Mouse (Mus musculus): ENCODE data around the gene Krr1. TPM values are rescaled to one million over a fixed set of nuclear protein-coding genes. Genes with fewer than 3 reads are reported as not detected.
A peak's percentile ranks its signal among the peaks of the same experiment; 100 is the strongest.

Gene Krr1
- 49.8 and 51.7 TPM in 2 replicates for total RNA-seq (2017)

DNA sequence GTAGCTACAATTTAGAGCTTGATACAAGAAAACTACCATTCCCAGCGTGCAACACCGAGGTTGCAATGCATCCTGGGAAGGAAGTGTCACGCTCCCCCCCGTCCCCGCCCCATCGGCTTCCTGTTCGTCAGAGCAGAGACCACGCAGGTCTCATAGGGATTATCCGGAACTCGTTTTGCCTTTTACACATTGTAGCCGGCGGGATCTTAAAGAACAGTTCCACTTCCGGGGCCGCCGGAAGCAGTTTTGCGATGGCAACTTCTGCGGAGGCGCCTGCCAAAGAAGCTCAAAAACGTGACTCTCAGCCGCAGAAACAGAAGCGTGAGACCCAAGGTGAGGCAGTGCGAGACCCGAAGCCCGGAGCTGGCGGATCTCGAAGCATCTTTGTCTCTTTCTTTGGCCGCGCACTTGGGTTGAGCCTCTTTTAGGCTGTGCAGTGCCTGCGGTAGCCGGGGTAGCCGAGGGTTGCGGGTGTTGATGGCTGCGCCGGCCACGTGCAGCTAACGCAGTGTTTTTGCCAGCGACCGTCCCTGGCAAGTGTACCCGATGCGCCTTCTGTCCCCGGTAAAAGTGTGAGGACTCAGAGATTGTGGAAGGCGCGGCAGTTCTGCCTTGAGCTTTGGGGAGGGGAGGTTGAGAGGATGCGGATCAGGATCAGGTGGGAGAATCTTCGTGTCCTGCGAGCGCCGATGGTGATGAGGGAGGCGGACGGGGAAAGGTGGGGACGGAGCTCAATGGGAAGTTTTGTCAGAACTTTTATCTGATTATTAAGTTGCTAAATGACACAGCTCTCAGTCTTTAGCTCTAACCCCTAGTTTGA is at the start of gene Krr1:
Gene Krr1, plus strand, starts transcription at position 123 of the 820 bp plus-strand sequence.
- peak; percentile 99 for ATAC-seq (replicated peaks; ENCODE audit: low read depth, poor library complexity, severe bottlenecking)

DNA sequence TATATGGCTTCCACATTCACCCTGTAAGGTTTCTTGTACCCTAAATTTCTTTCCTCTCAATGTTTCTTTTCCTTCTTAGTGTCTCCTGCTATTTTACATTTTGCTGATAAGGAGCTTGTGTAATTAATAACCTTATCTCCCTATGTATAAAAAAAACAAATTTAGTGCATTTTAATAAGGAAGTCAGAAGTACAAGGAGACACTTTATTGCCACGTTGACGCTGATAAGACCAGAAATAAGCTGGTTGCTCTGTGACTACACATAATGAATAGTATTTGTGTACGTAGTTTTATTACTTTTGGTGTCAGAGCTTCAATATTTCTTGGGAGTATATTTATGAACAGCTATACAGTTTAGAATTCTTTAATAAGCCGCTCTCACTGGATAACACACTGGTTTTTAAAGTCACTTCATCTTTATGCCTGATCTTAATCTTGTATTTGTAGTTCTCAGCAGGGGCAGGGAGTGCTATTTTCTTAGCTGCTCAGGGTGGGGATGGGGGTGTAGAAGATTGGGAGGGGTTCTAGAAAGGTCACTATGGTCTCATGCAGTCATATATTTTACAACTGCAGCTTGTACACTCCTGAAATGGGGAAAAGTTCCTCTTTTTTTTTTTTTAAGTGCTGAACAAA is 48.8 kb upstream of the Krr1 start:
- ATAC-seq (replicated peaks; ENCODE audit: low read depth, poor library complexity, severe bottlenecking), result no peak

- peak; percentile 27; the same call in 1 of the 2 replicates for ATAC-seq (replicated peaks; ENCODE audit: low read depth, poor library complexity, severe bottlenecking)
These were observed 48.3 kb upstream of the Krr1 start for GRCm38 (mm10) chr10:111924141-111924540.

DNA sequence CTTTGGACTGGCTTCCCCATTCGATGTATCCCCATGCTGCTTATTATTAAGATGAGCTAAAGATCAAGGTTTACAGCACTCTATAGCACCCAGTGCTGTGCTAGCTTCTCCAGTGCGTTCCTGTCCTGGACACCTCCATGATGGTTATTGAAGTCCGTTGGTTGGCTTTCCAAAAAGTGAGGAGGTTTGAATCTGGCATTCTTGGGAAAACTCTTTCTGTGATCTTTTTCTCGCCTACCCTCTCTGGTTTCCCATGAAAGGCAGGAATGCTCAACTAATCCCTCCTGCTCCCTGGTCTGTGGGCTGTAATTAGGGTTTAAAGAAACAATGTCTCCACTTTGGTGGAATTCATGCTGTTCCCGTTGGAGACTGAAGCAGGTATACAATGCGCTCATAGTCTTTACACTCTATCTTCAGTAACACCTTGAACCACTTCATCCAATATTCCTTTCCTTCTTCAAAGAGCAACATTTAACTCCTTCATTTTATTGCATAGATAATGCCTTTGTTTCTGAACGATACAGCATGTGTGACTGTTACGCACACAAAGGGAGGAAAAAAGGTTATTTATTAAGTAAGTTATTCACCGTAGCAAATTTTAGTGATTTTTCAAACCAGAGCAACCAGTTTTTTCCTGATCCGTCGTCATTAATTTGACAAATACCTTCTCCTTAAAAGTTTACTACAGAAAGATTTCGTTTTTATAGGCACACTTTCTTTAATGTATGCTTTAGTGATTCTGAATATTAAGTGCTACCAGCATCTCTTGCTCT is 47.6 kb upstream of the Krr1 start:
- ATAC-seq (replicated peaks; ENCODE audit: low read depth, poor library complexity, severe bottlenecking), result no peak

DNA sequence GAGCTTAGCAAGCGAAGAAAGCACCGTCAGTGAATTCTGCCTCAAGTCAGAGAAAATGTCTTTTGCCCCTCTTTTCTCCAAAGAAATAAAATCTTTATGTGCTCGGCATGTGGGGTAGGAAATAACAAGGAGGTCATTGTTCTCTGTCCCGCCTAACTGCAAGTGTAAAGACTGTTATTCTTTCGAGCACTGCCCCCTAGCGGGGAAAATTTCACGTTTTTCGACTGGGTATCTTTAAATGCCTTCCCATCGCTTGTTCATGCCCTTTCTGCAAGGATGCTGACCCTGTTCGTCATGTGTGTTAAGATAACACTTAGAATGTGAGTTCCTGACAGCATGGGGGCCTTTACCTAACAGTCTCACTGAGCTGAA is 47.0 kb upstream of the Krr1 start:
- peak; percentile 81 for ATAC-seq (replicated peaks; ENCODE audit: low read depth, poor library complexity, severe bottlenecking)

- no peak for ATAC-seq (replicated peaks; ENCODE audit: low read depth, poor library complexity, severe bottlenecking)
These were observed 39.7 kb upstream of the Krr1 start for GRCm38 (mm10) chr10:111932621-111933345.

DNA sequence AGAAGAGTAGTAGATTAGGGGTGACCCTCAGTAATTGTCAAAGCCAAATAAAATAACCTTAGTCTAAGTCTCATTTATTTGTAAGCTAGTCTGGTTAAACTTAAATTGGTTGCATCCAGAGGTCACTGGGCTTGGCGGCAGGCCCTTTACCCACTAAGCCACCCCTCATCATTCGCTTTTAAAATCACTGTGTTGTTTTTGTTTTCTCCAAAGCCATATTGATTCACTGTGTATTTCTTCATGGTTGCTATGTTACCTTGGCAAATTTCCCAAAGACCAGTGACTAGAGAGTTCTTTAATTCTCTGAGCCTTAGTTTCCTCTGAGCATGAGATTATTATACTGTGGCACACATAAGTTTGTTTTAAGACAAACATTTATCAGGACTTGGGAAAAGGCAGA is 37.3 kb upstream of the Krr1 start:
- no peak for ATAC-seq (replicated peaks; ENCODE audit: low read depth, poor library complexity, severe bottlenecking)

- ATAC-seq (replicated peaks; ENCODE audit: low read depth, poor library complexity, severe bottlenecking), result no peak
These were observed 36.4 kb upstream of the Krr1 start for GRCm38 (mm10) chr10:111936021-111936420.

- ATAC-seq (replicated peaks; ENCODE audit: low read depth, poor library complexity, severe bottlenecking), result peak; percentile 88
These were observed 35.8 kb upstream of the Krr1 start for GRCm38 (mm10) chr10:111936491-111937145.

GRCm38 (mm10) chr10:111937146-111937534 is 35.3 kb upstream of the Krr1 start:
- no peak for ATAC-seq (replicated peaks; ENCODE audit: low read depth, poor library complexity, severe bottlenecking)

DNA sequence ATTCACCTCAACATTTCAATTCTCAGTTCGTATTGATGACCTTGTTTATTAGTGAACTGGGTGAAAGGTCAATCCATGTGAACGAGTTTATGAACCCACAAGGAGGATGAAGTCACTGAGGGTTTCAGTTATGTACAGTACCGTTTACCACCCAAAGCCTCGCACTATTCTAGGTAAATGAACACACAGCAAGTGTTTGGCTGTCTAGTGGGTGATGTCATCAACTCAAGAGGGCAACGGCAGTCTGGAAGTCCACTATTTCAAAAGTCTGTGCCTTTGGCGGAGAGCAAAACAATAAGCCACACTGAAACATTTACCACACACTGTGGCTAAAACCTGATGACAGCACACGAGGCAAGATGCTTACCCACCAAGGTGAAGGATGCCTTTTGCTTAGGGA is 29.4 kb upstream of the Krr1 start:
- no peak for ATAC-seq (replicated peaks; ENCODE audit: low read depth, poor library complexity, severe bottlenecking)

DNA sequence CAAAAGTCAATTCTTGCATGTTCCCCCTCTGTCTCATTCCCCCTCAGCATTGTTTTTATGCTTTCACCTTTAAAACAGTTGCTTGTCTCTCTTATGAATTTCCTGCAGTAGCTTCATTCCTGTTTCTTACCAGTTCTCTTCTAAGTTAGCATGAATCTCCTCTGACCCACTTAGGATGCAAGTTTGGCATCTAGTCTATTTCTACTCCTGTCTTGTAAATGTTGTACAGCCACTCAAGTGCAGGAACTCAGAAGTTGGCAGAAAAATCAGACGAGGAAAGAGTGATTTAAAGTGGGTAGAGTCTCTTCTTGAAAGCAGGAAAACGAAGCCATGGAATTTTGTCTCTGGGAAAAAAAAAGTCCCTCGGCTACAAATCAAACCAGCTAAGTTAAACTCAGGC is 26.9 kb upstream of the Krr1 start:
- ATAC-seq (replicated peaks; ENCODE audit: low read depth, poor library complexity, severe bottlenecking), result no peak

- ATAC-seq (replicated peaks; ENCODE audit: low read depth, poor library complexity, severe bottlenecking), result no peak
These were observed 24.4 kb upstream of the Krr1 start for GRCm38 (mm10) chr10:111948041-111948440.

DNA sequence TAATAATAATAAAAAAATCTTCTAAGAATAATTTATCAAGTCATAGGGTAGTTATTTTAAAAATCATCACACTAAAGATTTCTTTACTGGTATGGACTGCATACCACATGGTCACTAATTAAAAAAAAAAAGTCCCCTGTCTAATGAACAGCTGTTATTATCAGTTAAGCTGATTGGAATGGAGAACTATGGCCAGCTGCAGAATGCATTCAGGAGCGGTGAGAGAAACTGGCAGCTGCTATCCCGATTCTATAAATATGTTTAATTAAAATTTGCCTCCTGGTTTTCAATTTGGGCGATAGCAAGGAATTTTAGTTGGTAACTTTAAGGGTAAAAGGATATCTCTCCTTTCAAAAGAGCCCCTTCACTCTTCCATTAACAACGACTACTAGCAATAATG is 23.5 kb upstream of the Krr1 start:
- ATAC-seq (replicated peaks; ENCODE audit: low read depth, poor library complexity, severe bottlenecking), result no peak

DNA sequence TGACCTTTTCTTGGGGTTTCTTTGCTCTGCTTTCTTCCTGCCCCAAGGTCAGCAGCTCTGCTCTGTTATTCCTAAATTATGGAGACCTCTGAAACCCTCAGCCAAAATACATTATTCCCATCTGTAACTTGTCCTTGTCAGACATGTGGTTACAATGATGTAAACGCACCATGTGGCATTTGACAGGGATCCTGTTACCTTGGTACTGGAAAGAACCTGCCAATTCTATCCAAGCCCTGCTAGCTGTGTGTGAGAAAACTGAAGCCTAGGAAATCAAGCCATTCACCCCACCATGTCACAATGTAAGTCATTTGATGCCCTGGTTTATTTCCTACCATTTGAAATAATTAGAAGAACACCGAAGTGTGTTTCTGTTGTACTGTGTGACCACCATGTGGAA is 16.6 kb upstream of the Krr1 start:
- no peak for ATAC-seq (replicated peaks; ENCODE audit: low read depth, poor library complexity, severe bottlenecking)

- peak; percentile 93 for ATAC-seq (replicated peaks; ENCODE audit: low read depth, poor library complexity, severe bottlenecking)
These were observed 15.0 kb upstream of the Krr1 start for GRCm38 (mm10) chr10:111957271-111958045.

GRCm38 (mm10) chr10:111958046-111958421 is 14.4 kb upstream of the Krr1 start:
- no peak for ATAC-seq (replicated peaks; ENCODE audit: low read depth, poor library complexity, severe bottlenecking)

DNA sequence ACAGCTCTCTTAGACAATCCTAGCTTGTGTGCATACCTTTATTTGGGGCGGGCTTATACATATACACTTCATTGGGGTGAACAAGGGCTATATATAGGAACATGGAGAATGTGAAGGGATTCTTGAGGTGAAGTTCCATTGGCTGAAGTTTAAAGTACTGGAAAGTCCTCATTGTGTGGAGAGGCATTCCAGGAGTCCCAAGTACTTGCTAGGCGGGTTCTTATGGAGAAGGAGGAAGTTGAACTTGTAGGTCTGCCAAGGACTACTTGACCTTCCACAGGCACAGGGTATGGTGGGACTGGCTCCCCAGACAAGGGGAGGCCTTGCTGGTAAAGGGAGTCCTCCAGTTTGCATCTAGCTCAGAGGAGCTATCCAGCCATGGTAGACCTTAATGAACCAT is 13.1 kb upstream of the Krr1 start:
- no peak for ATAC-seq (replicated peaks; ENCODE audit: low read depth, poor library complexity, severe bottlenecking)

DNA sequence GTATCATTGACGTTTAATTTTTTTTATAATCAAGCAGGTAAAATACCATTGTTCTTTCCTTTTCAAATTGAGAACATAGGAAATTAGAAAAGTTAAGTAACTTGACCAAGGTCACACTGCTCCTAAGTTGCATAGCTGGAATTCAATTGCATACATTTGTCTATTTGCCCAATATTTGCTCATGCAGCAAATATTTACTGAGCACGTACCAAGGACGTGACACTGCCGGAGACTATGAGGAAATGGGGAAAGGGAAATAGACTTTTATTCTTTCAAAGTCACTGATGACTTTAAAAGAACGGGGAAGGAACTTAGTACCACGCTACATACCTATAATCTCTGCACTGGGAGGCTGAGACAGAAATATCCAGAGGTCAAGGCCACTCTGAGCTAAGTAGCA is 12.0 kb upstream of the Krr1 start:
- no peak for ATAC-seq (replicated peaks; ENCODE audit: low read depth, poor library complexity, severe bottlenecking)

Data from common myeloid progenitor, adult 5-6 weeks (primary cell).